Mouse (Mus musculus) gastrocnemius, postnatal 14 days (tissue): ENCODE results near the gene Tlnrd1. TPM values are rescaled to one million over a fixed set of nuclear protein-coding genes. Genes with fewer than 3 reads are reported as not detected.
"Not testable (repeated sequence)": the region's sequence is repeated elsewhere in the genome, so short reads cannot be mapped to it uniquely, and the experiment has no call there.

Source experiments
- DNase-seq: peaks from one replicate; pipeline ENCODE4 v3.0.0; 2021; ENCODE audit warnings: mixed read lengths
- intact Hi-C: fragments of 180-260 bp; cut with DNase I; formaldehyde crosslinking; loops from one replicate; pipeline ENCODE4 v1.15.1; 2025; ENCODE audit warnings: low total_unique reads
- long read RNA-seq, 2 experiments: library from polyadenylated mRNA; stranded (forward); transcript quantifications; one replicate each; pipeline ENCODE4 v2.0.0; 2021
- total RNA-seq, 2 experiments: library from RNA; stranded (reverse); gene quantifications; 2 replicates each; pipeline ENCODE4 v1.2.3; 2021

Gene Tlnrd1
- 1 to 10 TPM; 4.8 to 5.5 TPM for total RNA-seq
- long read RNA-seq, experiment 1, full-length matches to known transcripts = 14 of 14 reads
- long read RNA-seq, experiment 1, partial matches to known transcripts = 0 of 14 reads
- long read RNA-seq, experiment 1, other reads (novel, unspliced or antisense) = 0 of 14 reads
- long read RNA-seq, experiment 2, full-length matches to known transcripts = 14 of 14 reads
- long read RNA-seq, experiment 2, partial matches to known transcripts = 0 of 14 reads
- long read RNA-seq, experiment 2, other reads (novel, unspliced or antisense) = 0 of 14 reads

DNA sequence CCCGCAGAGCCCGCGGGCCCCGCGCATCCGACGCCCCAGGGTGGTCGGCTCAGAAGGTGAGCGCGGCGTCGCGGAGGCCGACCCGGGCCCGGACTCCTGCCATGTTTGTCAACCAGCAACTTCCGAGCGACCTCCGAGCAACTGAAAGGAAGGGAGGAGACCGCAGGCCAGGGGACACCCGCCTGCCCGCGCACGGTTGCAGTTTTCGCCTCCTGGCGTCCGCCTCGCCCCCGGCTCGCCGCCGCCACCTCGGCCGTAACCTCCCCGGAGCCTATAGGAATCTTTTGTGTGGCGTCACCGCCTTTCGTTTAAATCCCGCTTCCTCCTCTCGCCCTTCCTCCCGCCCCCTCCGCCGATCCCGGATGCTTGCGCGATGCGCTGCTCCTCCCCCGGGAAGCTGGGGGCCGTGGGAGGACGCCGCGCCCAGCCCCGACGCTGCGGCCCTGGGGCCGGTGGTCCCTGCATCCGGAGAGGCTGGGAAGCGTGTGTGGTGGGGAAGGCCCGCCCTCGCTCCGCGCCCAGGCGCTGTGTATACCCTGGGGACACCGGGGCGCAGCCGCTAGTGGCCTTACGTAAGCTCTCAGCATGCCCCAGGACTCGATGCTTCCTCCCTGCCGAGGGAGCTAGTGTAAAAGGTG, at the start of gene Tlnrd1, which contains the start of gene Mesd:
Gene Tlnrd1 (minus strand): TSS at position 285 of the 638 bp plus-strand sequence.
Gene Mesd (plus strand): TSS at position 446 of the 638 bp plus-strand sequence.
- intact Hi-C loops = no loop called here
- DNase-seq = peak; percentile 86

- intact Hi-C loops = no loop called here
- no peak for DNase-seq
Observed at GRCm38 (mm10) chr7:83921637-83922036, 37.5 kb upstream of the Tlnrd1 start.

GRCm38 (mm10) chr7:83920241-83920640, 36.1 kb upstream of the Tlnrd1 start:
- intact Hi-C loops = no loop called here
- DNase-seq = no peak

DNA sequence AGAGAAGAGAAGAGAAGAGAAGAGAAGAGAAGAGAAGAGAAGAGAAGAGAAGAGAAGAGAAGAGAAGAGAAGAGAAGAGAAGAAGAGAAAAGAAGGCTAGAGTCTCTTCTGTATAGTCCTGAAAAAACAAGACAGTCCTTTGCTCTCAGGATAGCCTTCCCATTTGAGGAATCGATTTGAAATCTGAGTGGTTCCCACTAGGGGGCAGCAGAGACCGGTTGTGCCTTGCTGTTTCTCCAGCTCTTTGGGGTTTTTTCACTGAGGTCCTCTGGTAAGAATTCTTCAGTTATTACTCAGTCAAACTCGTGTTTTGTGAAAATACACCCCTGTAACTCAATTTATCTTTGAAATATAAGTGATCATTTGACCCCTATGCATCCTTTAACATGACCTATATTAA, 30.5 kb upstream of the Tlnrd1 start:
- DNase-seq = peak; percentile 78
- intact Hi-C loops = loop anchor here (5.0 kb wide), 2 partner anchors 173 to 443 kb away; partner anchors contain the start of gene Cemip

- no peak for DNase-seq
- intact Hi-C loops = loop anchor here (2.0 to 5.0 kb wide), 3 partner anchors 173 to 443 kb away; partner anchors contain the start of gene Cemip
Observed at GRCm38 (mm10) chr7:83913995-83914394, 29.9 kb upstream of the Tlnrd1 start.

GRCm38 (mm10) chr7:83913405-83913932, 29.4 kb upstream of the Tlnrd1 start:
- intact Hi-C loops = loop anchor here (2.0 to 5.0 kb wide), 3 partner anchors 174 to 444 kb away; partner anchors contain the start of gene Cemip

GRCm38 (mm10) chr7:83911909-83912308, 27.8 kb upstream of the Tlnrd1 start:
- no peak for DNase-seq
- intact Hi-C loops = loop anchor here (2.0 to 5.0 kb wide), 3 partner anchors 175 to 445 kb away; partner anchors contain the start of gene Cemip

More at GRCm38 (mm10) chr7:83913405-83913932, 29.4 kb upstream of the Tlnrd1 start:
- no peak for DNase-seq

DNA sequence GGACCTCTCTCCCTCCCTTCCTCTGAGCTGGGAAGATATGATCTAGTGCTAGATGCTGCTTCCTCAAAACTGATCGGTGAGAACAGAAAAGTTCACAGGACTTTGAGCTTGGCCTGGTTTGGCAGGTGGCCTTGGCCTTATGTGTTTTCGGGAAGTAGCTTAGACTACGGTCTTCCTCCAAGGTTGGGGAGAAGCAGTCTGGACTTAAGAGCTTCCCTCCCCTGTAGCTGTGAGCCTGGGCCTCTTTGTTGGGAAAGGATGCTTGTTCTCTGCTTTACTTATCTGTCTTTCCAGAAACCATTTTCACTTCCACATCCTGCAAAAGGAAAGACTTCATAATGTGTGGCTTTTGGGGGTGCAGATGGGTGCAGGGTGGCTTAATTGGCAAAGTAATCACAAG, 20.7 kb upstream of the Tlnrd1 start:
- DNase-seq = no peak
- intact Hi-C loops = no loop called here

GRCm38 (mm10) chr7:83902296-83903145, 18.4 kb upstream of the Tlnrd1 start:
- DNase-seq = no peak
- intact Hi-C loops = no loop called here

GRCm38 (mm10) chr7:83901425-83901824, 17.3 kb upstream of the Tlnrd1 start:
- intact Hi-C loops = no loop called here
- no peak for DNase-seq

- intact Hi-C loops = no loop called here
- no peak for DNase-seq
Observed at GRCm38 (mm10) chr7:83900519-83900918, 16.4 kb upstream of the Tlnrd1 start.

GRCm38 (mm10) chr7:83898267-83898666, 14.2 kb upstream of the Tlnrd1 start:
- DNase-seq = no peak
- intact Hi-C loops = no loop called here

GRCm38 (mm10) chr7:83896077-83896740, 12.1 kb upstream of the Tlnrd1 start:
- DNase-seq = no peak
- intact Hi-C loops = no loop called here

DNA sequence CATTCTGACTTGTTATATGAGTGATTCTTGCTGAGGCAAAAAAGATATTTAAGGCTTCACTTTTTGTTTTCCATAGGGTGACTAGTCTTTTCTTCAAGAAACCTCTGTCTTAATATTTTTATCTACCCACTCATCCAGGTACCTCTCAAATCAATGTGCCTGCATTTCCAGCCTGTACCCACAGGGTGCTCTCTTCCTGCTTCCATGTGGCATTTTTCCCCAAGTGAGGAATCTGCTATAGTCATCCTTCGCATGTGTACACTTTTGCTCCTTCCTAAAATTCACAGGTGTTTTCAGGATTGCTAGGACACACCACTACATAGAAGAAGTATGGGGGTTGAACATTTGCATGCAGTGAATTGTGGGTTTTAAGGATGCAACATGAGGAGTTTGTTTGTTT, 10.2 kb upstream of the Tlnrd1 start:
- no peak for DNase-seq
- intact Hi-C loops = no loop called here

GRCm38 (mm10) chr7:83892333-83892669, 8.2 kb upstream of the Tlnrd1 start:
- DNase-seq = no peak
- intact Hi-C loops = no loop called here

GRCm38 (mm10) chr7:83891433-83892332, 7.6 kb upstream of the Tlnrd1 start:
- peak; percentile 99 for DNase-seq
- intact Hi-C loops = no loop called here

GRCm38 (mm10) chr7:83889946-83890345, 5.8 kb upstream of the Tlnrd1 start:
- intact Hi-C loops, DNase-seq: not testable (repeated sequence)

GRCm38 (mm10) chr7:83889383-83889782, 5.3 kb upstream of the Tlnrd1 start:
- intact Hi-C loops = no loop called here
- peak; percentile 71 for DNase-seq
